Mouse (Mus musculus): Measurements from ENCODE around the gene Haus4.

Gene Haus4

GRCm38 (mm10) chr14:54572790-54573736, 18.6 kb upstream of the Haus4 start:
- peak; percentile 87 for DNase-seq (ENCODE audit: low read depth)

GRCm38 (mm10) chr14:54572122-54572521, 17.7 kb upstream of the Haus4 start:
- peak; percentile 20 for DNase-seq (ENCODE audit: low read depth)

GRCm38 (mm10) chr14:54569451-54570392, 15.3 kb upstream of the Haus4 start:
- DNase-seq (ENCODE audit: low read depth) = no peak

GRCm38 (mm10) chr14:54568694-54569414, 14.4 kb upstream of the Haus4 start:
- peak; percentile 88 for DNase-seq (ENCODE audit: low read depth)

GRCm38 (mm10) chr14:54560527-54561242, 6.3 kb upstream of the Haus4 start:
- DNase-seq (ENCODE audit: low read depth) = no peak

- peak; percentile 33 for DNase-seq (ENCODE audit: low read depth)
Measured at GRCm38 (mm10) chr14:54557330-54557729, 2.9 kb upstream of the Haus4 start.

- peak; percentile 68 for DNase-seq (ENCODE audit: low read depth)
Measured at GRCm38 (mm10) chr14:54553454-54553974, 902 bp downstream of the Haus4 start.

GRCm38 (mm10) chr14:54544703-54545102, 9.7 kb downstream of the Haus4 start:
- no peak for DNase-seq (ENCODE audit: low read depth)

- no peak for DNase-seq (ENCODE audit: low read depth)
Measured at GRCm38 (mm10) chr14:54540771-54541170, 13.6 kb downstream of the Haus4 start.

- DNase-seq (ENCODE audit: low read depth) = no peak
Measured at GRCm38 (mm10) chr14:54538580-54538979, 15.8 kb downstream of the Haus4 start.

GRCm38 (mm10) chr14:54528446-54529111, 25.8 kb downstream of the Haus4 start:
- DNase-seq (ENCODE audit: low read depth) = peak; percentile 88

GRCm38 (mm10) chr14:54528007-54528393, 26.4 kb downstream of the Haus4 start:
- no peak for DNase-seq (ENCODE audit: low read depth)

GRCm38 (mm10) chr14:54527227-54528006, 27.0 kb downstream of the Haus4 start:
- peak; percentile 36 for DNase-seq (ENCODE audit: low read depth)

- DNase-seq (ENCODE audit: low read depth) = peak; percentile 37
Measured at GRCm38 (mm10) chr14:54523600-54523999, 30.8 kb downstream of the Haus4 start.

GRCm38 (mm10) chr14:54516710-54517310, 37.6 kb downstream of the Haus4 start:
- DNase-seq (ENCODE audit: low read depth) = no peak

GRCm38 (mm10) chr14:54509774-54510173, 44.6 kb downstream of the Haus4 start:
- DNase-seq (ENCODE audit: low read depth) = no peak

GRCm38 (mm10) chr14:54503092-54503491, 51.3 kb downstream of the Haus4 start:
- DNase-seq (ENCODE audit: low read depth) = no peak

- DNase-seq (ENCODE audit: low read depth) = peak; percentile 13
Measured at GRCm38 (mm10) chr14:54501365-54501764, 53.1 kb downstream of the Haus4 start.

GRCm38 (mm10) chr14:54499330-54499729, 55.1 kb downstream of the Haus4 start:
- no peak for DNase-seq (ENCODE audit: low read depth)

Data from NIH3T3 (cell line).